Mouse (Mus musculus) brain, embryonic 14.5 days (tissue): Measurements from ENCODE around the gene Nfkb1.

Experiments used
- CTCF ChIP-seq: fragments of 200-500 bp; IDR thresholded peaks from 2 replicates; pipeline ENCODE4 v1.5.1; 2012; ENCODE audit warnings: inconsistent platforms, mild to moderate bottlenecking, moderate library complexity, borderline replicate concordance; ENCODE audit not compliant: insufficient read depth, insufficient read length; ENCODE audit errors: extremely low read depth
- POLR2A ChIP-seq: fragments of 200-500 bp; IDR thresholded peaks from 2 replicates; pipeline ENCODE4 v1.6.1; 2012; ENCODE audit warnings: mild to moderate bottlenecking, inconsistent platforms, borderline replicate concordance; ENCODE audit not compliant: poor library complexity, insufficient read depth, insufficient read length, severe bottlenecking; ENCODE audit errors: extremely low read depth

GRCm38 (mm10) chr3:135680213-135680843 is 11.0 kb downstream of the Nfkb1 start:
- TF ChIP-seq CTCF = no peak
- TF ChIP-seq POLR2A = no peak
